Mouse (Mus musculus): ENCODE data around the gene Cpm.

GRCm38 (mm10) chr10:117670092-117670491 lies 40.8 kb downstream of the Cpm start:
- TF ChIP-seq MXI1 (IDR thresholded peaks at IDR 0.05; ENCODE audit: low read depth, low read length), result no peak
- TF ChIP-seq USF2 (conservative IDR thresholded peaks at IDR 0.05; ENCODE audit: low read depth, low read length), result no peak
- TF ChIP-seq CTCF (conservative IDR thresholded peaks at IDR 0.05 in 1 of 2, IDR thresholded peaks at IDR 0.05 in 1 of 2; ENCODE audit: low read depth in 2 of 2, low read length in 2 of 2), result no peak
